Mouse (Mus musculus) G1E (cell line): ENCODE measurements around the gene Nos1.

Experiments
- CTCF ChIP-seq: IDR thresholded peaks from 2 replicates; pipeline ENCODE4 v1.5.1; 2012; ENCODE audit warnings: low read depth, low read length, inconsistent platforms, mixed read lengths
- TAL1 ChIP-seq: conservative IDR thresholded peaks from 2 replicates; pipeline ENCODE4 v1.6.1; 2012; ENCODE audit warnings: low read depth, low read length, inconsistent platforms, mixed read lengths

DNA sequence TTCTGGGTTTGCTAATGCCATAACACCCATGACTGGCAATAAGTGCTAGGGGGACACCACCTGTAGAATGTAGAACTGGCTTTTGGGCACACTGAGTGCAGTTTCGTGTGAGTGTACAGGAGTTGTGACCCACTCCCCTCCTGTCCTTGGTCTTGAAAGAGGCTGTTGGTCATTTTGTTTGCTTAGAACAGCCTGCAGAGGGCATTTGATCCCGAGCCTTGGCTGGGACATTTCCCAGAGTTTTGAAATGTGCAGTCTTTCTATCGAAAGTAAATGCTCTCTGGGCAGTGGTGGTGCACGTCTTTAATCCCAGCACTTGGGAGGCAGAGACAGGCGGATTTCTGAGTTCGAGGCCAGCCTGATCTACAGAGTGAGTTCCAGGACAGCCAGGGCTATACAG is 215.1 kb downstream of the Nos1 start:
- TF ChIP-seq CTCF (no peak), TAL1 (no peak)
